Mouse (Mus musculus) G1E (cell line): ENCODE results near the gene Gmds. TPM values are rescaled to one million over a fixed set of nuclear protein-coding genes. Genes with fewer than 3 reads are reported as not detected.

Experiments
- ATAC-seq: 2 replicates; pipeline ENCODE4 v1.8.0; 2016; ENCODE audit warnings: mild to moderate bottlenecking; ENCODE audit not compliant: insufficient number of reproducible peaks, poor library complexity, low FRiP score, severe bottlenecking; ENCODE audit errors: extremely low read depth
- DNase-seq: peaks from one replicate; pipeline ENCODE4 v3.0.0; 2012; ENCODE audit warnings: low spot score
- H3K27me3 ChIP-seq: 2 replicates; pipeline ENCODE4 v1.6.1; 2012; ENCODE audit warnings: mild to moderate bottlenecking, low read length, inconsistent platforms; ENCODE audit not compliant: insufficient read depth
- H3K36me3 ChIP-seq: replicated peaks from 2 replicates; pipeline ENCODE3; 2012; ENCODE audit warnings: mild to moderate bottlenecking, inconsistent platforms
- H3K4me1 ChIP-seq: 2 replicates; pipeline ENCODE4 v1.6.1; 2012; ENCODE audit warnings: low read depth, low read length, inconsistent platforms, mixed read lengths; ENCODE audit not compliant: insufficient read depth
- H3K4me3 ChIP-seq: 2 replicates; pipeline ENCODE4 v1.5.1; 2012; ENCODE audit warnings: low read depth, mild to moderate bottlenecking, inconsistent platforms, low read length, moderate library complexity, mixed read lengths
- H3K9me3 ChIP-seq: replicated peaks from 2 replicates; pipeline ENCODE4 v1.6.1; 2012; ENCODE audit warnings: inconsistent platforms
- CTCF ChIP-seq: IDR thresholded peaks from 2 replicates; pipeline ENCODE4 v1.5.1; 2012; ENCODE audit warnings: low read depth, low read length, inconsistent platforms, mixed read lengths
- GATA1 ChIP-seq: IDR thresholded peaks from 2 replicates; pipeline ENCODE4 v1.6.1; 2012; ENCODE audit warnings: borderline replicate concordance, low read length, inconsistent platforms, mixed read lengths
- GATA2 ChIP-seq: IDR thresholded peaks from 2 replicates; pipeline ENCODE4 v1.6.1; 2012; ENCODE audit warnings: low read depth, low read length, inconsistent platforms, borderline replicate concordance
- POLR2AphosphoS5 ChIP-seq: IDR thresholded peaks from 2 replicates; pipeline ENCODE4 v1.6.1; 2012; ENCODE audit warnings: low read depth, low read length, inconsistent platforms; ENCODE audit not compliant: insufficient replicate concordance
- TAL1 ChIP-seq: conservative IDR thresholded peaks from 2 replicates; pipeline ENCODE4 v1.6.1; 2012; ENCODE audit warnings: low read depth, low read length, inconsistent platforms, mixed read lengths
- polyA plus RNA-seq: library from polyadenylated mRNA; stranded (reverse); fragments of >175 nt; gene quantifications from 2 replicates; pipeline ENCODE4 v1.2.3, GENCODE M21; 2012
- total RNA-seq, 2 experiments: library from RNA; stranded (forward) in 1 of 2; stranded (reverse) in 1 of 2; fragments of 200-1000 nt in 1 of 2; fragments of >200 nt in 1 of 2; fragmentation: Nextera tagmentation in 1 of 2; gene quantifications; 2 replicates each; pipeline ENCODE4 v1.2.3; 2014 to 2017

Gmds gene
- total and polyA plus RNA-seq, 3 experiments = 19.9 to 27.5 (median 22.1) TPM

DNA sequence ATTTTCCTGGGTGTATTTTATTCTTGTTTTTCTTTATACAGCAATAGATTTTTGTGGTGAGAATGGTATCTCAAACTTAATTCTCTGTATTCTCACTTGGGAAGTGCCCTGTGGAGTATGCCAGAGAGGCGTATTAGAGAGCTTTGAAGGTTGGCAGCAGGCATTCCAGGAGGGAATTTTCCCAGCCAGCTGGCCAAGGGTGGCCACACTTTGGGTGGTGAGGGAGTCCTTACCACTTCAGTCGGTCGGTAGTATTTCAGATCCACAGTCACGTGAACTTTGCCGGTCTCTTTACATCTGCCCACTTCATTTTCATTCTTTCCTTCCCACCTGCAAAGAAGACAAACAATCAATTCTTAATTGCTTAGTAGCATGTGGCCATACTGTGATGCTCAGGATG lies 421.2 kb downstream of the Gmds start:
- H3K4me3 ChIP-seq = no peak overlapping the region
- DNase-seq = no peak
- H3K4me1 ChIP-seq = peaks cover 21% of the 10 kb centered on the region
- H3K27me3 ChIP-seq = no peaks in the 10 kb centered on the region
- ATAC-seq = no peak
- no peak for TF ChIP-seq TAL1
- TF ChIP-seq CTCF = no peak
- TF ChIP-seq POLR2AphosphoS5 = no peak
- TF ChIP-seq GATA1 = no peak
- TF ChIP-seq GATA2 = no peak
- H3K9me3 ChIP-seq = no peaks in the 10 kb centered on the region
- H3K36me3 ChIP-seq = no peaks in the 10 kb centered on the region

DNA sequence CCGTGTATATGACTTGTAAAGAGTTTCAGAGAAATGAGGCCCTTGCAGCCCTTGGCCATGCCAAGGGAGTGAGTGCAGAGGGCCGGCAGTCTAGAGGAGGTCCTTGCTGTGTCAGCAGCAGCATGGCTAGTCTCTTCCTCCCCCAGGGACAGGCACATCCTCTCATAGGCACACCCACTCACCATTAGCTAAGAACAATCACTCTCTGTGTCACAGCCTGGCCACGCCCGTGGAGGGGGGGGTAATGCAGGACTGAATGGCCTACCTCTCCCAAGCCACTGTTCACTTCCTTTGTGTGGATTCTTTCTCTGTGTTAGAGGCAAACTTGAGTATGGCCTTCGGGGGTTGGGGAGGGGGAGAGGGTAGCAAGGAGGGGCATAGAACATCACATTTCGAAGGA lies 422.8 kb downstream of the Gmds start:
- Histone ChIP-seq H3K9me3 (no peaks in the 10 kb centered on the region), H3K36me3 (no peaks in the 10 kb centered on the region), H3K4me3 (no peak overlapping the region; the same call in 1 of the 2 replicates), H3K27me3 (no peaks in the 10 kb centered on the region), H3K4me1 (peaks cover 14% of the 10 kb centered on the region)
- TF ChIP-seq GATA2 = no peak
- TF ChIP-seq TAL1 = no peak
- no peak for TF ChIP-seq CTCF
- TF ChIP-seq GATA1 = no peak
- no peak for TF ChIP-seq POLR2AphosphoS5
- no peak for DNase-seq
- peak; percentile 68 for ATAC-seq

- Histone ChIP-seq H3K36me3 (no peaks in the 10 kb centered on the region), H3K4me1 (peaks cover 17% of the 10 kb centered on the region), H3K27me3 (no peaks in the 10 kb centered on the region), H3K9me3 (no peaks in the 10 kb centered on the region), H3K4me3 (no peak overlapping the region)
- DNase-seq (no peak), ATAC-seq (no peak)
- TF ChIP-seq GATA2 = no peak
These were observed 423.5 kb downstream of the Gmds start for GRCm38 (mm10) chr13:31914901-31915587.

DNA sequence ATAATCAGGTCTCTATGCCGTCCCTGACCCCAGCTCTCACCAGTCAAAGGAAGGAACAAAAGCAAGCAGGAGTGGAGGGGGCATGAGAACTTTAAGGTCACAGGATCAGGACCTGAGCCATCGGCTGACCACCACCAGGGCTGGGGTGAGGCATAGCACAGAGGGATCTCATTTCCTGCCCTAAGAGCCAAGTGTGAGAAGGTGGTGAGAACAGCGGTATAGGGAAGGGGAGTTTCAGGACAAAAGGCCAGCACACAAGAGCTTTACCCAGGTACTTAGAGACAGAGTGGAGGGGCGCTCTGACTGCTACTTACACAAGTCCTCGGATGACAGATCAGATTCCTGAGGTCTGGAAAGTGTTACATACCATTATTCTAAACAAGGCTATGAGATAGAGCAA lies 426.6 kb downstream of the Gmds start:
- H3K4me1 ChIP-seq = peaks cover 34% of the 10 kb centered on the region
- no peak for DNase-seq
- no peaks in the 10 kb centered on the region for H3K36me3 ChIP-seq
- TF ChIP-seq POLR2AphosphoS5 (no peak), CTCF (no peak), TAL1 (no peak), GATA1 (no peak), GATA2 (no peak)
- no peaks in the 10 kb centered on the region for H3K27me3 ChIP-seq
- no peaks in the 10 kb centered on the region for H3K9me3 ChIP-seq
- ATAC-seq = no peak
- H3K4me3 ChIP-seq = no peak overlapping the region

- Histone ChIP-seq H3K36me3 (no peaks in the 10 kb centered on the region), H3K9me3 (no peaks in the 10 kb centered on the region), H3K27me3 (no peaks in the 10 kb centered on the region), H3K4me3 (no peak overlapping the region), H3K4me1 (peaks cover 34% of the 10 kb centered on the region)
- ATAC-seq = no peak
- DNase-seq = no peak
- TF ChIP-seq CTCF = no peak
- TF ChIP-seq GATA2 = no peak
- TF ChIP-seq GATA1 = no peak
- no peak for TF ChIP-seq TAL1
- TF ChIP-seq POLR2AphosphoS5 = no peak
These were observed 427.2 kb downstream of the Gmds start for GRCm38 (mm10) chr13:31911362-31911761.

GRCm38 (mm10) chr13:31909031-31909430 lies 429.5 kb downstream of the Gmds start:
- Histone ChIP-seq H3K4me3 (no peak overlapping the region), H3K27me3 (no peaks in the 10 kb centered on the region), H3K36me3 (no peaks in the 10 kb centered on the region), H3K4me1 (peaks cover 24% of the 10 kb centered on the region), H3K9me3 (no peaks in the 10 kb centered on the region)
- no peak; the same call in 1 of the 2 replicates for ATAC-seq
- TF ChIP-seq GATA2 = no peak
- no peak for TF ChIP-seq TAL1
- TF ChIP-seq GATA1 = no peak
- no peak for TF ChIP-seq CTCF
- no peak for TF ChIP-seq POLR2AphosphoS5
- no peak for DNase-seq
